Comparison of ENCODE assay signal across 32 mouse cellular contexts in the genomic region with DNA sequence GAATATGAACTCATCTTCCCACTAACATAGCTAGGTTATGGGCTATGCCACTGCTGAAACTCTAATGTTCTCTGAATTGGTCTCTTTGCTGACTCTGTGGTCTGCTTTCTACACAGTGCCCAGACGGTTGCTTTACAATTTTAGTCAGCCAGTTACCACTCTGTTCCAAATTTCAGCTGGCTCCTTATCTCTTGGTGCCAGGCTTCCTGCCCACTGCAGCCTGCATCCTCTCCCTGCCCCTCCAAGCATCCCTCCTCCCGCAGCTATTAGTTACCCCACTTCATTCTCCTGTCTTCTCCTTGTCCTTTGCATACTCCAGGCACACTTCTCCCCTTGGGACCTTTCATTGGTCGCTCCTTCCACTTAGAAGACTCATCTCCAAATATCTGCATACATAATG.
A peak's percentile ranks its signal among the peaks of the same experiment; 100 is the strongest.
DNase-seq lines count a peak whose midpoint lies in the region; ATAC-seq lines count a peak whose summit lies in the region.
"Had no signal": no experiment of that assay in that cellular context is flagged by ENCODE, and none has a peak within 500 bp of the region (broad histone marks: within the 10 kb centered on the region; RNA-seq: fewer than 3 reads in every experiment).

No protein-coding gene starts in this region.

- 15% methylated on average over 3 of the region's 3 CpGs for WGBS in liver, embryonic 16.5 days (ENCODE audit: insufficient replicate concordance)

- no peak overlapping the region for H3K4me3 ChIP-seq in liver, embryonic 16.5 days (ENCODE audit: low read depth, low read length)
- H3K4me3 ChIP-seq: embryonic facial prominence, embryonic 10.5 days; embryonic facial prominence, embryonic 15.5 days; forebrain, embryonic 13.5 days; heart, embryonic 12.5 days; limb, embryonic 10.5 days; limb, embryonic 15.5 days had no signal

- H3K36me3 ChIP-seq in liver, embryonic 16.5 days (ENCODE audit: control insufficient read depth, insufficient read depth), result no peaks in the 10 kb centered on the region
- H3K36me3 ChIP-seq: embryonic facial prominence, embryonic 10.5 days; embryonic facial prominence, embryonic 15.5 days; heart, embryonic 12.5 days; limb, embryonic 10.5 days; limb, embryonic 15.5 days had no signal

- no peaks in the 10 kb centered on the region for H3K9me3 ChIP-seq in liver, embryonic 16.5 days (replicated peaks; ENCODE audit: control insufficient read depth, low read length)
- H3K9me3 ChIP-seq: embryonic facial prominence, embryonic 10.5 days; embryonic facial prominence, embryonic 15.5 days; forebrain, embryonic 13.5 days; heart, embryonic 12.5 days; limb, embryonic 10.5 days; limb, embryonic 15.5 days had no signal

- ATAC-seq in granulocyte monocyte progenitor cell, adult 5-6 weeks (replicated peaks; ENCODE audit: poor library complexity, severe bottlenecking), result peak; percentile 52
- ATAC-seq in liver, embryonic 16.5 days (ENCODE audit: low read depth), result 0 out of 2 replicates have a peak, but pooled peaks have one; percentile 13
- ATAC-seq: forebrain, embryonic 13.5 days; hindbrain, postnatal 0 days; intestine, embryonic 16.5 days; Patski had no signal

- H3K9ac ChIP-seq in liver, embryonic 16.5 days (ENCODE audit: low read depth, low read length), result no peak overlapping the region
- H3K9ac ChIP-seq: embryonic facial prominence, embryonic 15.5 days; forebrain, embryonic 13.5 days; heart, embryonic 12.5 days; limb, embryonic 15.5 days; lung, embryonic 14.5 days had no signal

- H3K27me3 ChIP-seq in liver, embryonic 16.5 days (ENCODE audit: control insufficient read depth, insufficient read depth, low read depth, low read length), result no peaks in the 10 kb centered on the region
- H3K27me3 ChIP-seq: CH12.LX; embryonic facial prominence, embryonic 15.5 days; forebrain, embryonic 13.5 days; heart, embryonic 12.5 days had no signal

- peak; percentile 8 for DNase-seq in lung, postnatal 10 days
- no peak for DNase-seq in lung, postnatal 14 days
- DNase-seq in thymus, postnatal 0 days (ENCODE audit: low spot score), result no peak
- DNase-seq in ovary, postnatal 10 days (ENCODE audit: low spot score), result no peak
- no peak for DNase-seq in cerebellum, adult 8-10 months
- DNase-seq: adrenal gland, postnatal 10 days; cerebellum, adult 18-20 months; cerebellum, postnatal 14 days; gastrocnemius, postnatal 14 days; heart, adult 11 months; heart, postnatal 14 days; kidney, adult 8-10 months; layer of hippocampus, adult 9-11 months; lung, embryonic 14.5 days; lung, postnatal 36 days; midbrain, embryonic 14.5 days; retina, postnatal 1 day; right cerebral cortex, postnatal 14 days; thymus, postnatal 14 days had no signal

- H3K4me2 ChIP-seq in liver, embryonic 16.5 days (ENCODE audit: low read depth, low read length), result no peak overlapping the region
- H3K4me2 ChIP-seq: embryonic facial prominence, embryonic 15.5 days; forebrain, embryonic 13.5 days; heart, embryonic 12.5 days; limb, embryonic 15.5 days; lung, embryonic 14.5 days had no signal

- H3K4me1 ChIP-seq in liver, embryonic 16.5 days (ENCODE audit: control insufficient read depth, low read depth, low read length), result no peaks in the 10 kb centered on the region
- H3K4me1 ChIP-seq: embryonic facial prominence, embryonic 10.5 days; embryonic facial prominence, embryonic 15.5 days; forebrain, embryonic 13.5 days; heart, embryonic 12.5 days; limb, embryonic 15.5 days had no signal

- H3K27ac ChIP-seq in liver, embryonic 16.5 days (ENCODE audit: low read length), result no peak overlapping the region
- H3K27ac ChIP-seq: embryonic facial prominence, embryonic 10.5 days; embryonic facial prominence, embryonic 15.5 days; forebrain, embryonic 13.5 days; hindbrain, postnatal 0 days; kidney, postnatal 0 days; limb, embryonic 10.5 days; limb, embryonic 15.5 days had no signal
